Mouse (Mus musculus) heart, embryonic 10.5 days (tissue): ENCODE measurements around the gene Camta1. TPM values are rescaled to one million over a fixed set of nuclear protein-coding genes. Genes with fewer than 3 reads are reported as not detected.

ENCODE experiments used
- DNase-seq: peaks from one replicate; pipeline ENCODE4 v3.0.0-alpha.2; 2017; ENCODE audit warnings: low spot score
- H3K27ac ChIP-seq: fragments of 300-500 bp; sonication (generic); 2 replicates; pipeline ENCODE4 v1.5.1; 2016; ENCODE audit warnings: mild to moderate bottlenecking
- H3K27me3 ChIP-seq: fragments of 300-500 bp; sonication (generic); 2 replicates; pipeline ENCODE4 v1.6.1; 2016; ENCODE audit warnings: mild to moderate bottlenecking; ENCODE audit not compliant: poor library complexity, insufficient read depth, severe bottlenecking
- H3K36me3 ChIP-seq: fragments of 300-500 bp; sonication (generic); 2 replicates; pipeline ENCODE4 v1.6.1; 2016; ENCODE audit warnings: mild to moderate bottlenecking, moderate library complexity
- H3K4me1 ChIP-seq: fragments of 300-500 bp; sonication (generic); 2 replicates; pipeline ENCODE4 v1.6.1; 2016; ENCODE audit warnings: mild to moderate bottlenecking
- H3K4me3 ChIP-seq: fragments of 300-500 bp; sonication (generic); 2 replicates; pipeline ENCODE4 v1.5.1; 2016; ENCODE audit warnings: mild to moderate bottlenecking, moderate library complexity
- H3K9me3 ChIP-seq: fragments of 300-500 bp; sonication (generic); 2 replicates; pipeline ENCODE4 v1.6.1; 2016; ENCODE audit warnings: mild to moderate bottlenecking, moderate library complexity
- WGBS: fragments of 180-500 bp; shearing (Covaris S2); methylation state at CpG from one replicate; pipeline ENCODE4 v1.1.7; 2016; 5-methylcytosine and 5-hydroxymethylcytosine counted together
- polyA plus RNA-seq: library from polyadenylated mRNA; unstranded; fragments of >200 nt; fragmentation: Nextera tagmentation; extraction: Ambion mirVana; gene quantifications from 2 replicates; pipeline ENCODE4 v1.2.1, GENCODE M21; 2016

Gene Camta1
- polyA plus RNA-seq, 1 experiment from 2014 or later: 115 TPM

DNA sequence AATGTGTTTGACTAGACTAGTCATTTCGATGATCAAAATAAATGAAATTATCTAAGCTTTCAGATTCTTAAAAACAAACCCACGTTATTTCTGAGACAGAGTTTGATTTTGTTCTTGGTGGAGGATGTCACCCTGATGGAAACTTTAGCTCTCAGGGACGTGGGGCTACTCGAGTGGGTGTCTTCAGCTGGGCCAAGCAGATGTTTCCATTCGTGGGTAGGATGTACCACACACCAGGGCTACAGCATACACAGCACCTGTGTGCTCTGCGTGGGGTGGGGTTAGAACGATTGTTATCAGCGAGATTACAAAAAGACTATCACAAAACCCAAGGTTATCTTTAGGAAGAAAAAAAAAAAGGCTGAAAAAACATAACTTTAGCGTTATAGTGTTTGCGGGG is 910.7 kb downstream of the Camta1 start:
- Histone ChIP-seq H3K4me1 (no peaks in the 10 kb centered on the region), H3K27me3 (peaks cover 5% of the 10 kb centered on the region; the same call in 1 of the 2 replicates), H3K36me3 (no peaks in the 10 kb centered on the region), H3K9me3 (no peaks in the 10 kb centered on the region), H3K4me3 (no peak overlapping the region), H3K27ac (no peak overlapping the region)
- WGBS: 73% methylated on average over 10 of the region's 10 CpGs
- no peak for DNase-seq

DNA sequence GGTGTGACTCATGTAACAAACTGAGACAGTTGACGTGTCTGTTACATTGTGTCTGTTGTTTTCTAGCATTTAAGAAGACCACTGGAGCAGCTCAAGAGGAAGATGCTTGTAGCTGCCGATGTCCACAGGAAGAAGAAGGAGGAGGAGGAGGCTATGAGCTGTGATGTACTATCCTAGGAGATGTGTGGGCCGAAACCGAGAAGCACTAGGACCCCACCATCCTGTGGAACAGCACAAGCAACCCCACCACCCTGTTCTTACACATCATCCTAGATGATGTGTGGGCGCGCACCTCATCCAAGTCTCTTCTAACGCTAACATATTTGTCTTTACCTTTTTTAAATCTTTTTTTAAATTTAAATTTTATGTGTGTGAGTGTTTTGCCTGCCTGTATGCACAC is 917.0 kb downstream of the Camta1 start:
- Histone ChIP-seq H3K27ac (no peak overlapping the region), H3K27me3 (no peaks in the 10 kb centered on the region), H3K9me3 (no peaks in the 10 kb centered on the region), H3K4me3 (no peak overlapping the region), H3K4me1 (0 out of 2 replicates have a peak, but pooled peaks cover 6% of the 10 kb centered on the region), H3K36me3 (no peaks in the 10 kb centered on the region)
- DNase-seq: no peak
- WGBS: 84% methylated on average over 7 of the region's 7 CpGs

DNA sequence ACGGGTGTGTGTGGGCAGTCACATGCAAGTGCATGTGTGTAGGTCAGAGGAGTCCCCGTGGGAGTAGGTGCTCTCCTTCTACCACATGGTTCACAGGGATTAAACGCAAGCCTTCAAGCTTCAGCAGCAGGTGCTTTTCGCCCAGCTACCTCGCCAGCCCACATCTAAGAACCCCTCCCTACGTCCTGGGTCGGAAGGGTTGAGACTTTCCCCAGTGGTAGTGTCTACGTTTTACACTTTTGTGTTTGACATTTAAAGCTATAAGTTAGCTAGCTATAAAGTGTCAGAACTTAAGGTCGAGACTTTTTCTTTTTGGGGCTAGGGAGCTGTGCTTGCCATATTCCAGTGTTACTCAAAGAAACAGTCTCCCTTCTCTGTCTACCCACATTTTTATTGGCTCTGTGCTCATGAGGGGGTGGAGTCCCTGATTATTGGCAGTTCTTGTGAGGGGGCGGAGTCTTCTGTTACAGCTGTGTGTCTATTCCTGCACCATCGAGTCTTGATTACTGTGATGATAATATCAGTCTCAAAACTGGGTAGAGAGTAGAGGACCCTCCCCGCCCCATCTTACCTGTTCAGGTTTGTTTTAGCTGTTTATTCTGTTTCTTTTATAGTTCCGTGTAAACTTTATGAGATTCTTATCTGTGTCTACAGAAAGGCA is 921.6 kb downstream of the Camta1 start:
- no peak overlapping the region for H3K27ac ChIP-seq
- no peak overlapping the region for H3K4me3 ChIP-seq
- H3K36me3 ChIP-seq: no peaks in the 10 kb centered on the region
- WGBS: 63% methylated on average over 13 of the region's 13 CpGs
- H3K27me3 ChIP-seq: no peaks in the 10 kb centered on the region
- DNase-seq: no peak
- H3K9me3 ChIP-seq: no peaks in the 10 kb centered on the region
- peaks cover 19% of the 10 kb centered on the region; the same call in 1 of the 2 replicates for H3K4me1 ChIP-seq

DNA sequence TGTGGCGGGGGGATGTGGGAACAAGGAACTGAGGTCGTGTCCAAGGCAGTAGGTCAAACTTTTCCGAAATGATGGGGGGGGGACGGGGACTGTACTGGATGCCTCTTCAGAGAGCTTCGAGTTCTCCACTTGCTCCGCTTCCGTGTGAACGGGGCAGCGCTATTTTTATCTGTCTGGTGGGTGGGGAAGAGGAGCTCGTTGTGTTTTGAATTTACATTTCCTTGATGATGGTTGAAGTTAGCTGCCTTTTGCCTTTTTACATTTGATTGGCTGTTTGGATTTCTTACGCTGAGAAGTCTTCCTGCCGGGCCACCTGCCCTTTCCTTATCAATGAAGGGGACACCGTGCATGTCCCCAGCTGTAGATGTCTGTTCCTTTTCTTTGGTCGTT is 923.6 kb downstream of the Camta1 start:
- Histone ChIP-seq H3K9me3 (no peaks in the 10 kb centered on the region), H3K4me1 (peaks cover 19% of the 10 kb centered on the region; the same call in 1 of the 2 replicates), H3K4me3 (peak overlapping the region; percentile 19; the same call in 1 of the 2 replicates), H3K27ac (0 out of 2 replicates have a peak overlapping the region, but pooled peaks have one; percentile 36), H3K27me3 (peaks cover 6% of the 10 kb centered on the region; the same call in 1 of the 2 replicates), H3K36me3 (no peaks in the 10 kb centered on the region)
- WGBS: 25% methylated on average over 14 of the region's 14 CpGs
- DNase-seq: no peak

DNA sequence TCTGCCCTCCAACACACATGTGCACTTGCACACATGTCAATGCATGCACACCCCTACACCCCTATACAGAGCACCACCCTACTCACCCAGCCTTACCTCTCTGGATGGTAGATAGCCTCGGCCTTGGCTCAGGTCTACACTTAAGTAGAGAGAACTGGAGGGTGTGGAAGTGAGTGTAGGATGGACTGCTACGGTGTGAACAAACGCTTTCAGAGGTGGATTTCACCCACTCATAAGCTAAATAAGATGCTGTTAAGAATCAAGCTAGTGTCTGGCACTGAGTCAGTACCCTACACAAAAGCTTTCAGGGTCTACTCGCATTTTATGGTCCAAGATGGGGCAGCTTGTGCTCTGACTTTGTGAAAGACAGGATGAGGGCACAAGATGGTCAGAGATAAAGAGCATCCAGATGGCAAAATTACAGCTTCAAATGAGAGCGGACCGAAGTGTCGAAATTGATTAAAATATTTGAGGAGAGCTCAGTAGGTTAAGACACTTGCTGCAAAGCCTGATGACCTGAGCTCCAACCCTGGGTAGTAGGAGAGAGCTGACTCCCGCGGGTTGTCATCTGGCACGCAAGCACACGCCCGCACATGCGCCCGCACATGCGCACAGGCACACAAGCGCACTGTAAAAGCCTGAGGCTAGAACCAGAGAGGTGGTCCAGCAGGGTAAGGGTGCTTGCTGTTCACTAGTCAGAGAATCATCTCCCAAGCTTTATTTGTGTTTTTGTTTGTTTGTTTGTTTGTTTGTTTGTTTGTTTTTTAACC is 924.2 kb downstream of the Camta1 start:
- WGBS: 76% methylated on average over 16 of the region's 16 CpGs
- H3K4me1 ChIP-seq: peaks cover 19% of the 10 kb centered on the region; the same call in 1 of the 2 replicates
- H3K27me3 ChIP-seq: peaks cover 6% of the 10 kb centered on the region; the same call in 1 of the 2 replicates
- 0 out of 2 replicates have a peak overlapping the region, but pooled peaks have one; percentile 36 for H3K27ac ChIP-seq
- no peak for DNase-seq
- H3K36me3 ChIP-seq: no peaks in the 10 kb centered on the region
- no peaks in the 10 kb centered on the region for H3K9me3 ChIP-seq
- H3K4me3 ChIP-seq: peak overlapping the region; percentile 19; the same call in 1 of the 2 replicates

DNA sequence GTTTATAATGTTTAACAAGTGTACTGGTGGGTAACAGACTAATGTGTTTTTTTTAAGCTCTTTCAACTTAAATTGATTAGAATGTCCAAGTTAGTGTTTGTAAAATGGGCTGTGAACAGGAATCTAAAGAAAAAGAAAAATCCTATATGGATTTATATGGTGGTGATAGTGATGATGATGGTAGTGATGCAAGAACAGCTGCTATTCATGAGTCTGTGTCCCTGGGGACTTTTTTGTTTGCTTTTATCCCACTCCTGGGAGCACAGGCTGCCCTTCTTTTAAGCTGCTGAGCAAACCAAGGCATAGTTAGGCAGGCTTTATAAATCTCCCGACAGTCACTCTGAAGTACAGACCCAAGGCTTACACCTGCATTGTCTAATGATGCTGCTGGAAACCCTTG is 928.2 kb downstream of the Camta1 start:
- Histone ChIP-seq H3K27ac (no peak overlapping the region), H3K9me3 (no peaks in the 10 kb centered on the region), H3K4me3 (no peak overlapping the region), H3K27me3 (peaks cover 6% of the 10 kb centered on the region; the same call in 1 of the 2 replicates), H3K4me1 (peaks cover 11% of the 10 kb centered on the region; the same call in 1 of the 2 replicates), H3K36me3 (no peaks in the 10 kb centered on the region)
- WGBS: 78% methylated on average over 1 of the region's 1 CpGs
- DNase-seq: no peak

DNA sequence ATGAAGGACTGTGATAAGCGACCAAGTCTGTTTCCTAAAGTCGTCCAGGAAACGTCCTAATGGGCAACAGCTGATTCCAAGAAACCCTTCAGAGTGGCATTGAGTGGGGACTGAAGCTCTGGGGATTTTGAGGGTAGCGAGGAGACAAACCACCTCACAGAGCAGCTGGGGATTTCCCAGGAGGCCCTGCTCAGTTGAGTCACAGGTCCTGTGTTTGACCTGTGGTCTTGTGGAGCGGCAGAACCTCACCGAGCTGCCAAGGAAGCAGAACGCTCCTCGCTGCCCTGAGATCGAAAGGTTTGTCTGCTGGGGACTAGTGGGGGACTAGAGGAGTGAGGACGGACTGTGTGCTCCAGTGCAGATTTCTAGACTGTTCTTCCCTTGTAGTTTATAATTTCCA is 933.9 kb downstream of the Camta1 start:
- Histone ChIP-seq H3K9me3 (no peaks in the 10 kb centered on the region), H3K36me3 (no peaks in the 10 kb centered on the region), H3K4me1 (peaks cover 10% of the 10 kb centered on the region), H3K27ac (no peak overlapping the region), H3K27me3 (no peaks in the 10 kb centered on the region), H3K4me3 (no peak overlapping the region)
- no peak for DNase-seq
- 67% methylated on average over 10 of the region's 10 CpGs for WGBS

DNA sequence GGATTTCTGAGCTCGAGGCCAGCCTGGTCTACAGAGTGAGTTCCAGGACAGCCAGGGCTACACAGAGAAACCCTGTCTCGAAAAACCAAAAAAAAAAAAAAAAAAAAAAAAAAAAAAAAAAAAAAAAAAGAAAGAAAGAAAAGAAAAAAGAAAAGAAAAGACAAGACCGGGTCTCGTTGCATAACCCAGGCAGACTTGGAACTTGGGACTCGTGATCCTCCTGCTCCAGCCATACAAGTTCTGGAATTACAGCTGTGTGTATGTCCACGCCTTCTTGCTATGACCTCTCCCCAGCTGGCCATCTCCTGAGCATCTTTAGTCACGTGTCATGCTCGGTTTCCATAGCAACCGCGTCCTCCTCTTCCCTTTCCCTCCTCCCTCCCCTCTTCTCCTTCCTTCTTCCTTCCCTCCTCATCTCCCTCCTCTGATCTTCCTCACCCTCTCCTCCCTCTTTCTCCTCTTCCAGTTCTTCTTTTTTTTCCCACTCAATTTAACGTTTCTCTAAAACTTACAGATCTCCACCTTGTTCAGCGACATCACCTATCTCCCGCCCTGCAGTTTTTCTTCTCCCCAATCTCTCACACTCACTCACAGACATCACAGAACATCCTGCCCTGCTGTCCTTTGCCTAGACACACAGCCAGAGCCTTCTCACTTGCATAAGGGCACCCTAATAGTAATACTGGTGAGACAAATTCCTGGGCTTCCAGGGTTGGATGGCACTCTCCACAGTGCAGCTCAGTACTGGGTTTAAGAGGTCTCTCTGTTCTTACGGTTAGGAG is 934.6 kb downstream of the Camta1 start:
- 54% methylated on average over 14 of the region's 14 CpGs for WGBS
- Histone ChIP-seq H3K4me1 (peaks cover 10% of the 10 kb centered on the region), H3K36me3 (no peaks in the 10 kb centered on the region), H3K27ac (no peak overlapping the region), H3K4me3 (no peak overlapping the region), H3K27me3 (no peaks in the 10 kb centered on the region), H3K9me3 (no peaks in the 10 kb centered on the region)
- no peak for DNase-seq

DNA sequence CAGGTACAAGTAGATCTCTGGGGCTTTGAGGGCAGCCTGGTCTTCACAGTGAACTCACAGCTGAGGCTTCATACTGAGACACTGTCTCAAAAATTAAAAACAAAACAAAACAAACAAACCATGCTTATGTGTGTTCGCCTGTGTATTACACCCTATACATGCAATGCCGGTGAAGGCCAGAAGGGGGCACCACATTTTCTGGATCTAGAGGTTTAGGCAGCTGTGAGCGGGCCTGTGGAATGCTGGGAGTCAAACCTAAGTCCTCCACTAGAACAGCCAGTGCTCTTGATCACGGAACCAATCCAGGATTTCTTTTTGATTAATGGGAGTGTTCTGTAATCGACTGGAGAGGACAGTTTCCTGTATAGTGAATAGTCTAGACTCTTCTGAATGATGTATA is 935.8 kb downstream of the Camta1 start:
- H3K36me3 ChIP-seq: no peaks in the 10 kb centered on the region
- no peak for DNase-seq
- H3K27me3 ChIP-seq: no peaks in the 10 kb centered on the region
- no peak overlapping the region for H3K4me3 ChIP-seq
- no peaks in the 10 kb centered on the region for H3K9me3 ChIP-seq
- H3K27ac ChIP-seq: no peak overlapping the region
- peaks cover 10% of the 10 kb centered on the region for H3K4me1 ChIP-seq
- WGBS: 57% methylated on average over 5 of the region's 5 CpGs

DNA sequence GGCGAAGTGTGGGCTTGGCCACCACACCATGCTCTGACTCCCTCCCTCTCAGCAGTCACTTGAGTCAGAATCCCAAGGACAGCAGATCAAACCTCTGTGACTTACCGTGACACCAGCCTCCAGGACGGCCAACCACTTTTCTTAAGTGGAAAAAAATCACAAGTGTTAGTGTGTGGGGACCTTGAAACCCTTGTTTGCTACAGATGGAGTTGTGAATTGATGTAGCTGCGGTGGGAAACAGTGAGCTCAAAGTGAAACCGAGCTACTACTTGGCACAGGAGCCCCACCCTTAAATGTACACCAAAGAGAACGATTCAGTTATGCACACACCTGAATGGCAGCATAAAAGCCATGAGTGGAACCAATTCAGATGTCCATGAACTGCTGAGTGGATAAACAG is 936.7 kb downstream of the Camta1 start:
- 67% methylated on average over 6 of the region's 6 CpGs for WGBS

DNA sequence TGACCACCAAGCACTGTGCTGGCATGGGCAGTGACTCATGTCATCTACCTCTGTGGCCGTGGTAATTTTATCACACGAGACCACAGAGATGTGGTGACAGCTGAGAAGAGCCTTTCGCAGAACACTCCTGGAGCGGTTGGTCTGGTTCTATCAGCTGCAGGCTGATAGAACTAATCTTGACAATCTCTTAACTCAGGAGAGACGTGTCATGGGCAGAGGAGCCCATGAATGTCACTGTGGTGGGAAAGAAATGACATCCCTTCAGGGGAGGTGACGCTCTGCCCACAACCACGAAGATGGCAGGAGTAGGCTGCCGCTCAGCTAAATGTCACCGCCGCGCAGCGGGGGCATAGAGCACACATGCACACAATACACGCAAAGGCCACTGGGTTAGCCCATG is 937.4 kb downstream of the Camta1 start:
- no peaks in the 10 kb centered on the region for H3K9me3 ChIP-seq
- H3K27ac ChIP-seq: no peak overlapping the region
- no peaks in the 10 kb centered on the region for H3K36me3 ChIP-seq
- DNase-seq: no peak
- WGBS: 51% methylated on average over 13 of the region's 13 CpGs
- peaks cover 10% of the 10 kb centered on the region for H3K4me1 ChIP-seq
- H3K27me3 ChIP-seq: no peaks in the 10 kb centered on the region
- H3K4me3 ChIP-seq: no peak overlapping the region

More for the DNA sequence above, 936.7 kb downstream of the Camta1 start:
- no peak for DNase-seq
- Histone ChIP-seq H3K9me3 (no peaks in the 10 kb centered on the region), H3K27me3 (no peaks in the 10 kb centered on the region), H3K4me1 (peaks cover 10% of the 10 kb centered on the region), H3K4me3 (no peak overlapping the region), H3K36me3 (no peaks in the 10 kb centered on the region), H3K27ac (no peak overlapping the region)

DNA sequence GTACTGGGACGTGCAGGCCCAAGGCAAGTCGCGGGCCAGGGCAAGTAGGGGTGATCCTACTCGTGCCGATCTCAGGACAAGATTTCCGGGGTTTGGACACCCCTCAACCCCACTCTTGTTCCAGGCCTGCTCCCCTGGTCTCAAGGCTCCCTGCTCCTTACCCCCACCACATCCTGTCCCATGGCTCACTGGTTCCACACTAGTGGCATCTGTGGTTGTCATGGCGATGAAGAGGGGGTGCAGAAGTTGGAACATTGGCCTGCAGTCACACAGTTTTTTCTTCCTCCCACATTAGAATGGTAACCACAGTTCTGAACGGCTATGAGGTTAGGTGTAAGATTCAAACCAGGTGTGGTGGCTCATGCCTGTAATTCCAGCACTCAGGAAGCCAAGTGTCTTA is 940.5 kb downstream of the Camta1 start:
- peaks cover 17% of the 10 kb centered on the region for H3K4me1 ChIP-seq
- H3K27me3 ChIP-seq: no peaks in the 10 kb centered on the region
- no peaks in the 10 kb centered on the region for H3K9me3 ChIP-seq
- no peak overlapping the region for H3K27ac ChIP-seq
- no peak for DNase-seq
- no peak overlapping the region for H3K4me3 ChIP-seq
- 86% methylated on average over 8 of the region's 8 CpGs for WGBS
- H3K36me3 ChIP-seq: no peaks in the 10 kb centered on the region
